Mouse (Mus musculus) testis, adult 2 months (tissue): ENCODE data around the gene Ndufb6. TPM values are rescaled to one million over a fixed set of nuclear protein-coding genes. Genes with fewer than 3 reads are reported as not detected.
A peak's percentile ranks its signal among the peaks of the same experiment; 100 is the strongest.

Experiments used
- H3K27ac ChIP-seq: fragments of 200-500 bp; 2 replicates; pipeline ENCODE4 v1.5.1; 2012; ENCODE audit warnings: low read depth, low read length; ENCODE audit not compliant: control insufficient read depth, insufficient read depth
- H3K27me3 ChIP-seq: fragments of 200-500 bp; 2 replicates; pipeline ENCODE4 v1.6.1; 2012; ENCODE audit warnings: mild to moderate bottlenecking, low read length, moderate library complexity; ENCODE audit not compliant: control insufficient read depth, insufficient read depth
- H3K36me3 ChIP-seq: fragments of 200-500 bp; 2 replicates; pipeline ENCODE4 v1.6.1; 2012; ENCODE audit warnings: mild to moderate bottlenecking, low read length; ENCODE audit not compliant: control insufficient read depth, insufficient read depth
- H3K4me1 ChIP-seq: fragments of 200-500 bp; 2 replicates; pipeline ENCODE4 v1.6.1; 2012; ENCODE audit warnings: low read length; ENCODE audit not compliant: control insufficient read depth, insufficient read depth
- H3K4me3 ChIP-seq: fragments of 200-500 bp; 2 replicates; pipeline ENCODE4 v1.5.1; 2012; ENCODE audit warnings: low read depth, mild to moderate bottlenecking, low read length, moderate library complexity, mixed read lengths; ENCODE audit not compliant: control insufficient read depth
- CTCF ChIP-seq: fragments of 200-500 bp; IDR thresholded peaks from 2 replicates; pipeline ENCODE4 v1.5.1; 2012; ENCODE audit warnings: low read depth, mild to moderate bottlenecking, inconsistent platforms, low read length, moderate library complexity; ENCODE audit not compliant: control insufficient read depth, insufficient read depth, insufficient replicate concordance
- POLR2A ChIP-seq: fragments of 200-500 bp; IDR thresholded peaks from 2 replicates; pipeline ENCODE4 v1.6.1; 2012; ENCODE audit warnings: low read depth, mild to moderate bottlenecking, inconsistent platforms, low read length, moderate library complexity; ENCODE audit not compliant: control insufficient read depth
- polyA plus RNA-seq: library from polyadenylated mRNA; depleted of rRNA; stranded (reverse); fragments of >200 nt; gene quantifications from 2 replicates; pipeline ENCODE4 v1.2.3, GENCODE M21; 2012; rRNA removed

Ndufb6 gene
- 56.3 and 58.2 TPM in 2 replicates for polyA plus RNA-seq

- peak within 1 kb of the TSS; percentile 79 for H3K27ac ChIP-seq
- H3K27me3 ChIP-seq: no peaks in the 10 kb centered on the region
- H3K4me3 ChIP-seq: peak within 1 kb of the TSS; percentile 94
- TF ChIP-seq CTCF: no peak
- peak; percentile 93 for TF ChIP-seq POLR2A
- no peaks in the 10 kb centered on the region; the same call in 1 of the 2 replicates for H3K4me1 ChIP-seq
- H3K36me3 ChIP-seq: no peaks in the 10 kb centered on the region
Measured at GRCm38 (mm10) chr4:40279276-40279900, at the start of gene Ndufb6. Ndufb6 (minus strand) TSS chr4:40279421.

GRCm38 (mm10) chr4:40327161-40327560 is 47.9 kb upstream of the Ndufb6 start:
- Histone ChIP-seq H3K36me3 (no peaks in the 10 kb centered on the region), H3K4me3 (no peak overlapping the region), H3K4me1 (peaks cover 2% of the 10 kb centered on the region; the same call in 1 of the 2 replicates), H3K27me3 (no peaks in the 10 kb centered on the region), H3K27ac (no peak overlapping the region)
- no peak for TF ChIP-seq CTCF
- no peak for TF ChIP-seq POLR2A

GRCm38 (mm10) chr4:40324620-40325019 is 45.4 kb upstream of the Ndufb6 start:
- no peaks in the 10 kb centered on the region for H3K27me3 ChIP-seq
- H3K36me3 ChIP-seq: no peaks in the 10 kb centered on the region
- TF ChIP-seq CTCF (no peak), POLR2A (no peak)
- no peak overlapping the region for H3K27ac ChIP-seq
- H3K4me3 ChIP-seq: no peak overlapping the region
- H3K4me1 ChIP-seq: peaks cover 2% of the 10 kb centered on the region; the same call in 1 of the 2 replicates

GRCm38 (mm10) chr4:40317404-40317803 is 38.2 kb upstream of the Ndufb6 start:
- Histone ChIP-seq H3K36me3 (no peaks in the 10 kb centered on the region), H3K4me3 (no peak overlapping the region), H3K4me1 (peaks cover 4% of the 10 kb centered on the region; the same call in 1 of the 2 replicates), H3K27me3 (no peaks in the 10 kb centered on the region), H3K27ac (no peak overlapping the region)
- TF ChIP-seq POLR2A (no peak), CTCF (no peak)

GRCm38 (mm10) chr4:40313026-40313425 is 33.8 kb upstream of the Ndufb6 start:
- H3K4me3 ChIP-seq: peak overlapping the region; percentile 57; the same call in 1 of the 2 replicates
- H3K4me1 ChIP-seq: peaks cover 6% of the 10 kb centered on the region; the same call in 1 of the 2 replicates
- no peak overlapping the region for H3K27ac ChIP-seq
- TF ChIP-seq CTCF (no peak), POLR2A (no peak)
- no peaks in the 10 kb centered on the region for H3K36me3 ChIP-seq
- no peaks in the 10 kb centered on the region for H3K27me3 ChIP-seq

GRCm38 (mm10) chr4:40312213-40312612 is 33.0 kb upstream of the Ndufb6 start:
- no peak overlapping the region for H3K27ac ChIP-seq
- peaks cover 6% of the 10 kb centered on the region; the same call in 1 of the 2 replicates for H3K4me1 ChIP-seq
- no peaks in the 10 kb centered on the region for H3K36me3 ChIP-seq
- H3K4me3 ChIP-seq: no peak overlapping the region
- TF ChIP-seq CTCF (no peak), POLR2A (no peak)
- no peaks in the 10 kb centered on the region for H3K27me3 ChIP-seq

- TF ChIP-seq CTCF (no peak), POLR2A (no peak)
- no peaks in the 10 kb centered on the region for H3K27me3 ChIP-seq
- no peaks in the 10 kb centered on the region for H3K36me3 ChIP-seq
Measured at GRCm38 (mm10) chr4:40310796-40311383, 31.7 kb upstream of the Ndufb6 start.

GRCm38 (mm10) chr4:40309682-40310081 is 30.5 kb upstream of the Ndufb6 start:
- Histone ChIP-seq H3K27me3 (no peaks in the 10 kb centered on the region), H3K27ac (no peak overlapping the region), H3K4me3 (no peak overlapping the region), H3K4me1 (peaks cover 6% of the 10 kb centered on the region; the same call in 1 of the 2 replicates), H3K36me3 (no peaks in the 10 kb centered on the region)
- TF ChIP-seq POLR2A: no peak
- TF ChIP-seq CTCF: no peak

More at GRCm38 (mm10) chr4:40310796-40311383, 31.7 kb upstream of the Ndufb6 start:
- no peak overlapping the region for H3K4me3 ChIP-seq
- H3K4me1 ChIP-seq: peaks cover 6% of the 10 kb centered on the region; the same call in 1 of the 2 replicates
- H3K27ac ChIP-seq: no peak overlapping the region
